Mouse (Mus musculus) left cerebral cortex, adult 2 months (tissue): ENCODE measurements around the gene Hivep2. TPM values are rescaled to one million over a fixed set of nuclear protein-coding genes. Genes with fewer than 3 reads are reported as not detected.
A peak's percentile ranks its signal among the peaks of the same experiment; 100 is the strongest.

Experiments
- DNase-seq, 2 experiments: peaks; one replicate each; pipeline ENCODE4 v3.0.0; 2021 to 2022; ENCODE audit warnings: low spot score in 2 of 2, mixed read lengths in 1 of 2; ENCODE audit errors: extremely low spot score in 1 of 2
- H3K27ac ChIP-seq: fragments of 200-600 bp; 2 replicates; pipeline ENCODE4 v1.8.1; 2022
- H3K4me3 ChIP-seq: fragments of 200-600 bp; 2 replicates; pipeline ENCODE4 v1.8.1; 2022
- CTCF ChIP-seq: fragments of 200-600 bp; IDR thresholded peaks from 2 replicates; pipeline ENCODE4 v1.8.1; 2022; ENCODE audit warnings: antibody characterized with exemption, mild to moderate bottlenecking, moderate library complexity
- intact Hi-C: fragments of 180-260 bp; cut with DNase I; formaldehyde crosslinking; loops from one replicate; pipeline ENCODE4 v1.15.1; 2025
- total RNA-seq, 2 experiments: library from RNA; stranded (reverse); gene quantifications; 2 replicates each; pipeline ENCODE4 v1.2.3; 2021

Gene Hivep2
- total RNA-seq, 2 experiments from 2014 or later: 252 to 263 TPM

DNA sequence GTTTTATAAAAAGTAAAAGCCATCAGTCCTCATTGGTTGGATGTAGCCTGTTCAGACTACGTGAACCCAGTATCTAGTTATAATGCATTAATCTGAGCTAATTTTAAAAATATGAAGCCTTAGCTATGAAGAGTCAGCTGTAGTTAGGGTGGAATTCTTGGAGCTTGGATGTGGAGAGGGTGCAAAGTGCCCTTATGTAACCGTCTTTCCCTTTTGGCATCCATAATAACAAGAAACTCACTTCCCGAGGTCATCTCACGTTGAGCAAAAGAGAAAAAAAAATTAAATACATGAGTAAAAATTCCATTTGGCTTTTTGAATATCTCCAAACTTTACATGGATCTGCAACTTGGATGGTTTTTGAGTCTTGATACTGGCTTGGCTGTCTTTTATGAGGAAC, 89.0 kb downstream of the Hivep2 start:
- intact Hi-C loops: loop anchor here (5.0 kb wide), 1 partner anchor 142 kb away; no protein-coding TSS in a partner anchor
- Histone ChIP-seq H3K4me3 (no peak overlapping the region), H3K27ac (peak overlapping the region; percentile 74)
- no peak for TF ChIP-seq CTCF
- DNase-seq: no peak

DNA sequence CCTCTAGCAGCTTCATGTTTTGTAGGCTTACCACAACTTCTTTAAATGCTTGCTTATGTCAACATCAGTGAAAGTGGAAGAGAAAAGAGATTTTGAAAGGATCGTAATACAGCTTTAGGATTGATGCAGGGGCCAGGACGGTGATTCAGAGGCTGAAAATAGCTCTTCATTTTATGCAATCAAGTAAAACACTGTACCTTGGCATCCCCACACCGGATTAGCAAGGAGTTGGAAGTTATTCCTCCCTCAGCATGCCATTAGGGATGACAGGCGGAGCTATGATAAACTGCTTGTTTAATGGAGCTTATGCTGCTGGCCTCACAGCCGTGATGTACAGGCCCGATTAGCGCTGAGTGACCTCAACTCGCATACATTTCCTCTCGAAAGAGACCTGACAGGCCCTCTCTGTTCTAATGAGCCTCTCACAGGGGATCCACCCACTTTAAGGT, 89.7 kb downstream of the Hivep2 start:
- peak in 1 of 2 experiments; percentile 26 for DNase-seq
- H3K27ac ChIP-seq: peak overlapping the region; percentile 74
- no peak for TF ChIP-seq CTCF
- intact Hi-C loops: loop anchor here (5.0 kb wide), 1 partner anchor 142 kb away; no protein-coding TSS in a partner anchor
- H3K4me3 ChIP-seq: no peak overlapping the region

DNA sequence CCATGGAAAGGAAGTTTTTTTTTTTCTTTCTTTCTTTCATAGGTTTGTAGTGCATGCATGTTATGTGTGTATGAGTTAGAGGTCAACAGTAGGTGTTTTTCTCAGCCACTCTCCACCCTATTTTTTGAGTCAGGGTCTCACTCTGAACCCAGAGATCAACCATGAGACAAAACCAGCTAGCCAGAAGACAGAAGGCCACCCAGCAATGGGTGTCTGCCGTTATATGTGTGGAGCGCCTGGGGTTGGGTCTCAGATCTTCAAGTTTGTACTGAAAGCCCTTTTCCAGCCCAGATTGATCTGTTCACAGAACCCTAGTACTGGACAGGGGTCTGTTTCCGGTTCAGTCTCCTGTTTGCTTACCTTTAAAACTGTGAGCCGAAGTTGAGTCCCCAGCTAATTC, 90.2 kb downstream of the Hivep2 start:
- no peak for DNase-seq
- no peak for TF ChIP-seq CTCF
- Histone ChIP-seq H3K4me3 (no peak overlapping the region), H3K27ac (peak overlapping the region; percentile 85)
- intact Hi-C loops: loop anchor here (5.0 kb wide), 1 partner anchor 141 kb away; no protein-coding TSS in a partner anchor

DNA sequence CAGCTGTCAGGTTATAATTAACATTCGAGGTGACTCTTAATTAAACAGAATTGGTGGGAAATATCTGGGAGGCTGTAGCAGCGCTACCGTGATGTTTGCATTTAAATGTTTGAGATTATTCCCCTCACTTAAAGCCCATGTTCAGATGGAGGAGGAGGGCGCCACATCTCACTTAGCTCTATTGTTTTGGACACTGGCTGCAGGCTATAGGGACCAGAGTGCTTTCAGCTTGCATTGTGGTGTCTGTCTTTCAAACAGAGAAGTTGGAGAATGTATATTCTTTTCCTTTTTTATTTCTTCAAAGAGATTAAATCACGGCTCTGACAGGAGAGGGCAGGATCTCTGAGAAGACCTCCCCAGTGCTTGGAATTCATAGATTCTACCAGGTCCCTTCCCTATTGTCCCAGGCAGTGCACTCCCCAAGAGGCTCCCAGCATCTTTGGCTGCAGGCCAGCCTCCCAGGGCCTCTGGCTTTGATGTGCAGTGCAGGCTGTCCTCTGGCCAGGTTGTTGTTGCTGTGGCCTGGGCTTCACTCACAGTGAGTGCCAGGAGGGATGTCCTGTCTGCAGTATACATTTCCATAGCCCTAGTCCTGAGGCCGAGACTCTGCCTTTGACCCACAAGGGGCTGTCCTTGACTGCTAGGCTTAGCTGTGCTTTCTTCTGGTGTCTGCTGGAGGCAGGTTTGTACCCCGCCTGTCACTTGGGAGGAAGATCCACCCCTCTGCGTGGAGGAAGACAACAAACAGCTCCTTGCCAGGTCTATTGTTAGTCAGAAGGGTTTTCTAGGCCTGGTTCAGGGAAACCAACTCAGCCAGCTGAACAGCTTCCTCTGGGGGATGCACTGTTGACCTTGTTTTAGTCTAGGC, 90.9 kb downstream of the Hivep2 start:
- H3K4me3 ChIP-seq: no peak overlapping the region
- H3K27ac ChIP-seq: peak overlapping the region; percentile 85
- no peak for TF ChIP-seq CTCF
- DNase-seq: peak in 1 of 2 experiments; percentile 39
- intact Hi-C loops: loop anchor here (5.0 kb wide), 1 partner anchor 140 kb away; no protein-coding TSS in a partner anchor

DNA sequence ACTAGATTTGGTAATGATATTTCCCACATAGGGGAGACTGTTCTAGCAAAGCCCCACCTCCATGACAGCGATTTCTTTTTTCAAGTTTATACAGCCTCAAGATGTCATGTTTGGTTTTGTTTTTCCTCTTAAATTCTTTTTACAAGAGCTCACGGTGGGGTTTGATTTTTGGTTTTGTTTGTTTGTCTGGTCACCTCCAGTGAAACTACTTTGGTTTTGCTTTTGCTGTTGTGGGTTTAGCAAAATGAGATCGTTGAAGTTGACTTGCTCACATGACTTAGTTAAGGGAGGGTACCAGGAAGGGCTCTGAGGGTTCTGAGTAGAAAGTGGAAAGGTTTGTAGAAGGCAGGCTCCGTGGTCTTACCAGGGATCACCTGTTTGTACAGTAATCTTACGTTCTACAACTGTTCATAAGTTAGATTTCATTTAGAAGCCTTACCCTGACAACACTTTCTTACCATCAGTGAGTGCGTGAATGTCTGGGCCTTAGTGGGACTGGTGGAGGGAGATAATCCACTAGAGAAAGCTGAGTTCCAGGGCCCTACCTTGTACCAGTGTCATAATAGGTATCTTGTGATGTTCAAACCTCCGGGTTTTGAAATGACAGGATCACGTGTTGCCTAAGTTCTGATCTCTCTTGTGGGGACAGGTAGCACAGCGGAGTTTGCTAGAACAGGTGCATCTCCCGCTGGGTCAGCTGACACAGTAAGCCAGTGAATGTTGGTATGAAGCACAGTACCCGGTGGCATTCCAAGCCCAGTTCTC, 92.1 kb downstream of the Hivep2 start:
- intact Hi-C loops: loop anchor here (2.0 to 5.0 kb wide), 2 partner anchors 89 to 139 kb away; no protein-coding TSS in a partner anchor

DNA sequence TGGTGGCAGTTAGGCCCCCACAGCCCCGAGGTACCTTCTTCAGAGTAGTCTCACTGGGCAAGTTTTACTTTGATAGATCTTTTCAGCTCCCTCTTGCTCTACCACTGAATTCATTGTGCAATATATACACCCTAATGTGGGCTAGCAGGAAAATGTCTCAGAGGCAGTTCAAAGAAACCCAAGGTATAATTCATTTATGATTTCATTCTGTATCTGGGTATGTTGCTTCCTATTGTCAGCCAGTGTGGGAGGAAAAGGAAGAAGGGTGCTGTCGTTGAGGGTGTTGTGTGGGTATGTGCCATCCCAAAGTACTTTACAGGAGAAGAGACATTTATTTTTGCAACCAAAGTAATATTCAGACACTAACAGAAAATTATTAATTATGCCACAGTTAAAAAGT, 92.9 kb downstream of the Hivep2 start:
- no peak for DNase-seq
- Histone ChIP-seq H3K27ac (peak overlapping the region; percentile 85), H3K4me3 (no peak overlapping the region)
- TF ChIP-seq CTCF: no peak
- intact Hi-C loops: loop anchor here (2.0 to 5.0 kb wide), 2 partner anchors 90 to 139 kb away; no protein-coding TSS in a partner anchor

More for the DNA sequence above, 92.1 kb downstream of the Hivep2 start:
- no peak for TF ChIP-seq CTCF
- Histone ChIP-seq H3K27ac (peak overlapping the region; percentile 85), H3K4me3 (no peak overlapping the region)
- no peak for DNase-seq

DNA sequence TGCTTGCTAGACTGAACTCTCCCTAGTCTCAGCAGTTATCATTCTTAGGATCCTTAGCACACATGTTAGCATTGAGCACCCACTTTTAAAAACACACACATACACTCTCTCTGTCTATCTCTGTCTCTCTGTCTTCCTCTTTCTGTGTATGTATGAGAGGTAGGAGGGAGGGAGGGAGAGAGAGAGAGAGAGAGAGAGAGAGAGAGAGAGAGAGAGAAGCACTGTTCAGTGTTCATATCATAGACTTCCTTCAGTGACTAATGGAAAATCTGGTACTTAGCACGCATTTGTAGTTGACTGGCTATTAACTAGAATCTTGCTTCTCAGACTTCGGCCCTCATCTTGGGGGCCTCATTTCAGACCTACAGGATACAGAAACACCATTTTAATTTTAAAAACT, 93.7 kb downstream of the Hivep2 start:
- Histone ChIP-seq H3K4me3 (no peak overlapping the region), H3K27ac (peak overlapping the region; percentile 85)
- no peak for DNase-seq
- intact Hi-C loops: loop anchor here (2.0 to 5.0 kb wide), 2 partner anchors 91 to 138 kb away; no protein-coding TSS in a partner anchor
- no peak for TF ChIP-seq CTCF

DNA sequence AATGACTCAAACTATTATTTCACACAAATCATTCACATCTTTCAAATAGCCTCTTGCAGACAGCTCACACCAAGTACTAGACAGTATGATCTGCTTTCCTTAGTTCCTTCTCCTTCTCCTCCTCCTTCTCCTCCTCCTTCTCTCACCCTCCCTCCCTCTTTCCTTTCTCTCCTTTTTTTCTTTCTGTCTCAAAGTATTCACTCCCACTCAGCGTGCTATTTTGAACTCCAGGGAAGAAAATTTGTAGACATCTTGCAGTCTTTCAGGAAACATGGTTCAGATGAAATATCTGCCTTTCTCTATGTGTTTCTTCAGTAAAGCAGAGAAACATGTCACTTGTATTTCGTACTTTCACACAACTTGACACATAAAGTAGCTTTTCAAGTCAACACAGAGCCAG, 94.4 kb downstream of the Hivep2 start:
- Histone ChIP-seq H3K4me3 (no peak overlapping the region), H3K27ac (peak overlapping the region; percentile 16)
- DNase-seq: no peak
- TF ChIP-seq CTCF: no peak
- intact Hi-C loops: no loop called here

DNA sequence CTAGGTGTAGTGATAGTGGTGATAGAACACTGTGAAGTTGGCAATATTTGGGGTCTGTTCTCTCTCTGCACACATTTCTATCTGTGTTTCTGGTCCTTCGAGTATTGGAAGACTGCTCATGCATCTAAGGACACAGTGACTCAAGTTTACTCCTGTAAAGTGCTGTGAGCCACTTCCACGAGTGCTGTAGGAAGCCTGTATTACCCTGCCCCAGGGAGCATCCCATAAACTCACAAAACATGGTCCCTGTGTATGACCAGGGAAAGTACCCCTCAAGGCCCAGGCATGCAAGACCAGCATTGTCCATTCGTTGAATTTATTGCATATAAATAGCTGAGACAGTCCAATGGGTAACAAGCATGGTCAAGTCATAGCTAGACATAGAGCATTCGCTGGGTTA, 97.4 kb downstream of the Hivep2 start:
- intact Hi-C loops: no loop called here
- H3K27ac ChIP-seq: no peak overlapping the region
- TF ChIP-seq CTCF: no peak
- no peak overlapping the region for H3K4me3 ChIP-seq
- DNase-seq: no peak

DNA sequence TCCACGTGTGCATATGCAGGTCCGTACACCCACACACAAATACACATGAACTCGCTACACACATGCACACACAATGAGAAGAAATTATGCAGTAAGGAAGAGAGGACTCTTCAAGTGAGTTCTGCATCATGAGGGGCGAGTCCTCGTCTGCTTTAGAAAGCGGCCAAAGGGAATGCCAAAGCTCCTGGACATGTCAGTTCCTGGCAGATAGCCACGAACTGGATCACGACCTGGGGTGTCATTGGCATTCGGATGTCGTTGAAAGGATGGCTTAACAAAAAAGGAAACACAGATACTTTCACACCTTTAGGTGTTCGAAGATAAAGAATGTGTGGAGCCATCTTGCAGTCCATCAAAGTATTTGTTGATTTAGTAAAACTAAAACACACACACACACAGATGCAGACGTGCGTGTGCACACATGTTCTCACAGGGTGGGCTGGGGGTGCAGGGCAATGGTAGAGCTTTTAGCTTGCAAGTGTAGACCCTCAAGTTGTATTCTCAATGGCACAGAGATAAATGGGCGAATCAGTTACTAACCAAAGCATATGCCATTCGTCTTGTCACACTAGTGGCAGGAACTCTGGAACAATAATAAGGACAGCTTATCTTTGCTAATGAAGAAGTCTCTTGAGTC, 99.0 kb downstream of the Hivep2 start:
- H3K4me3 ChIP-seq: no peak overlapping the region
- TF ChIP-seq CTCF: no peak
- intact Hi-C loops: no loop called here
- H3K27ac ChIP-seq: no peak overlapping the region
- DNase-seq: no peak

DNA sequence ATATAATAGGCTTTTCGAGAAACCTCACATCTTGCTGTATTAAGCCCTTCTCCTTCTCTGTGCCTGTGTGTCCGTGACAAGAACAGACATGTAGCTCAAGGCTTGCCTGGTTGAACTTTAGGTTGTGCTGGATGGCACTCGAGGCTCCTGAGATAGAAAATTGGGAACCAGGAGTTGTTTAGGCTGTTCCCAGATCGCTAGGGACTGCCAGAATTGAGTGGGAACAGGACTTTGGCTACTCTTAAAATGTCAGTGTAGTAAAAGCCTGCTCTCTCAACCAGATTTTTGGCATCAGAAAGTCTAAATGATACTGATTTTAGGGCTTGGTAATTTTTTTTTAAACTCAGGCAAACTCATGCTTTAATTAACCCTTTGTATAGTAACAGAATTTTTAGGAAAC, 101.9 kb downstream of the Hivep2 start:
- no peak for TF ChIP-seq CTCF
- no peak overlapping the region for H3K4me3 ChIP-seq
- no peak for DNase-seq
- intact Hi-C loops: no loop called here
- no peak overlapping the region for H3K27ac ChIP-seq
